Mouse (Mus musculus): Measurements from ENCODE around the gene Tnnt3.

Gene Tnnt3

DNA sequence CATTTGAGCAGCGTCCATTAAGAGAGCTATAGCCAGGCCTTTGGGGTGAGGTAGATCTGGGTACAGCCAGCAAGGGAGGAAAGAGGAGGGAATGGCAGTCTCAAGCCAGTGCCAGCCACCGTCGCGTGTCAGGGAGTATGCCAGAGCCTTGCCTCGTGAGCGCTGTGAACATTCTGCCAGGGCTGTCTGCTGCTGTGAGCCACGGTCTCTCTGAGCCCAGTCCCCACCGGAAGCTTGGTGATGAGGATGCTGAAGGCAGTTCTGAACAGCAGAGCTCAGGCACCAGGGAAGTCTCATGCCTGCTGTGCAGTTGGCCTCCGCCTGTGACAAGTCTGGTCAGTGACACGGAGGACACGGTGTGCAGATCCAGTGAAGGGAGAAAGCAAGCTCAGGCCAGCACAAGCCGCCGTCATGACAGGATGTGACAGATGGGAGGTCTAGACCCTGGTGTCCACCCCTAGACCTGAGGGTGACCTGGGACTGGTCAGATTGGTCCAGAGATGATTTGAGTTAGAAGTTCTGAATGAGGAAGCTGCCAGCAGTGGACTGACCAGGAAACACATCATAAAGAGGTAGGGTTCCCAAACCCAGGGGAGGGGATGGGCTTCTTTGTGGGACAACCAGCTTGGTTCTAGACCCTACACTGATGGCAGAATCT, 21.7 kb upstream of the Tnnt3 start:
- no peak for DNase-seq (ENCODE audit: low spot score)

DNA sequence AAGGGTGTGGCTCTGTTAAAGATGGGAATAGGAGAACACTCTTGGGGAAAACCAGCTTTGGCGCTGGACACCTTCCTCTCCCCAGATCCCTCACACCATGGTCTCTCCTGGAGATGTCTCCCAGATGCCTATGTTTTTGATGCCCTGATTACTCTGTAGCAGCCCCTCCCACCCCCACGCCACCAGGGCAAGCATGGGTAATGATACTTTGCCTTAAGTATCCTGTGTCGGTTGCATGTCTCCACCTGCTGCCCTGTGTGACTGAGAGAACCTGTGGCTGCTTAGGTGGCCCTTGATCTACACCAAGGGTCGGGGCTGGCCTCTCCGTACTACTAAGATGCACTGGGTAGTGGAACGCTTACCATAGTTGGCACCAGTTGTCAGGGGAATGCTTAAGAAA, 20.6 kb upstream of the Tnnt3 start:
- DNase-seq (ENCODE audit: low spot score) = no peak

DNA sequence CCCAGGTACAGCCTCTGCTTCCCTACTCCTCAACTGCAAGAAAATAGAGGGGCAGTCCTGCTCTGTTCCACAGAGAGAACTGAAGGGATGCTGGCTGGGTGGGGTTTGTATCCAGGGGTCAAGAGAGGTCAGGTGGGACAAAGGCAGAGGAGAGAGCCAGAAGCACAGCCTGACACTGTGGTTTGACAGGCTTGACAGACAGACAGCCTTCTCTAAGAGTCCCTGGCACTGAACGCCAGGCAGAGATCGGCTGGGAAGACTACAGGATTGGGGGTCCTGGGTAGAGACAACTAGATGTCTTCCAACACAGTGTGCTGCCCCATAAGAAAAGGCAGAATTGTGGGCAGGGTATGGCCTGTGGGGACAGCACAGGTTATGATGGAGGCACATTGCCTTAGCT, 20.1 kb upstream of the Tnnt3 start:
- no peak for DNase-seq (ENCODE audit: low spot score)

DNA sequence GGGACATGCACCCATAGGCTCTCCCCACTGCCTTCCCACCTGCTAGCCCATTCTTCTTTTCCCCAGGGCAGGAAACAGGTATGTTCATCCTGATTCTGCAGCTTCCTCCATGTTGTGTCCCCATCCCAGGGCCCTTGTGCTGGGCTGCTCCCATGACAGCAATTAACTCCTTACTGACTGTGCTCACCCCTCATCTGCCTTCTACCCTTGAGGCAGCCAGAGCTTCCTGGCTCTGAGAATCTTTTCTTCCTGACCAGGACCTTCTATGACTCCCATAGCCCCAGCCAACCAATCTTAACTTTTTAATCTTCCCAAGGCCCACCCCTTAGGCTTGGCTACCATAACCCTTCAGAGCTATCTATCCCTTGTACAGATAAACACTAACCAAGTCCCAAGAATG, 19.3 kb upstream of the Tnnt3 start:
- DNase-seq (ENCODE audit: low spot score) = no peak

DNA sequence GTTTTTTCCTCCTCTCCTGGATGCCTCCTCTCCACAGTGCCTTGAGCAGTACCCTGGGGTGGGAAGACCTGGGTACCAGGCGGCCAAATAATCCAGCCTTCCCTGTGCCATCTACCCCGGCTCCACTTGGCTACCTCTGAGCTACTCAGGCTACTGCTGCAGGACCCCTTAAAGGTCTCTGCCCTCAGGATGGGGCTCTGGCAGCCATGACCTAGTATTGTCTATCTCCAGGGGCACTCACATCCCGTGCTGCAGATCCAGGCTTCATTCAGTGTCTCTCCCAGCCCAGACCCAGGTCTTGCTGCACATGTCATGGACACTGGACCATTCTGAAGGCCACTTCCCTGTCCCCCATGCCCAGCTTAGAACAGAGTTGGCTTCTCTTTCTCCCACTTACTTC, 18.8 kb upstream of the Tnnt3 start:
- DNase-seq (ENCODE audit: low spot score) = no peak

DNA sequence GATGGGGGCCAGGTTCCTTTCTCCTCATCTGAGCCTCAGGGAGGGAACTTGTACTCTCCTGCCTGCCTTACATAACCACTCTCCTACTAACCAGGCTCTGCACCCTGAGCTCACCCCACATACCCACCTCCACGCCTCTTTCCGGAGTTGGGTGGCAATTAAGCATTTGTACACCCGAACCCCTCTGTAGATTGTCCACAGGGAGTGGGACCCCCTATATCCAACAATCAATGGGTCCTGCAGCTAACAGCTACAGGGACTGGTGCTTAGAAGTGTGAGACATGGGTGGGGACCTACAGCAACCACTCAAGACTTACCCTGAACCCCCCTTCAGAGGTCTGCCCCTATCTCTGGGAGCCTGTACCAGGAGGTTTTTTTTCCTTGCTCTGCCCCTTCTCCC, 18.0 kb upstream of the Tnnt3 start:
- DNase-seq (ENCODE audit: low spot score) = no peak

DNA sequence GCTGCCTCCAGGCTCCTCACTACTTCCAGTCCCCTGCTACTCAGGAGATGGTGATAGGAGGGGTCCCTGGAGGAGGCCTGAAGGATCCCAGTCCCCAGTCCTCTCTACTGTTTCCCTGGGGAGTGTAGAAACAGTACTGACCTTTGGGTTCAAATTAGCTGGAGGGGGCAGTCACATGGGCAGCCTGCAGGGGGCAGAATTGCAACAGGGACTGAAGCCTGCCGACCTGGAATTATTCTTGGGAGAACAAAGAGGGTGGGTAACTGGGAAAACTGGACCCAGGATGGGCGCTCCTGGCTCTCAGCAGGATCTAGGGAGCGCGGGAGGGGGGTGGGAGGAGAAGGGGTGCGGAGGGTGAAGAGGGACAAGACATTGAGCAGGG, 17.5 kb upstream of the Tnnt3 start:
- DNase-seq (ENCODE audit: low spot score) = no peak

DNA sequence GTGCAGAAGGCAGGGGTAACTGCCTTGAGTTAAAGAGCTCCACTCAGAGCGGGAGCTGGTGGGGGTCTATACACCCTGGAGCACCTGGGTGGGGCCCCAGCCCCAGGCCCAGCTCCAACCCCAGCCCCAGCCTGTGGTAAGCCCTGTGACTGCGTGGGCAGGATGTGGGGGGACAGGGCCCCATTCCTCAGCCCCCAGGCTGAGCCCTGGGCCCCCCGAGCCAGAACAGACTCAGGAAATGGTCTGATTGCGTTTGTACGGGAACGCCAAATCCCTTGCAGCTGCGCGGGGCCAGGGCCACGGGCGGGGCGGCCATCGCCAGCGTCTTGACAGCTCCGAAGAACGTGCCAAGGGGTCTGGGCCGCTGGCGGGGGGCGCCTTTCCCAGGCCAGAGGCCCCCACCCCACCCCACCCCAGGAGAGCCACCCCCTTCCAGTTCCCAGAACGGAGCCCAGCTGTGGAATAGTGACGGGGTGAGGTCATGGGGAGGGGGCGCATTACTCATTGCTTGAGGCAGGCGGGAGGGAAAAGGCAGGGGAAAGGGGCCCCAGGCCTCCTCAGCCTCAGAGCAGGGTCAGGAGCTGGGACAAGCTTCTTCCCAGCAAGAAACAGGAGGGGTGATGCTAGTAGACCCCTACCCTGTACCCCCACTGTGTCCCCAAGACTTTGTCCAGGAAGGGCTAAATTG, 16.9 kb upstream of the Tnnt3 start:
- no peak for DNase-seq (ENCODE audit: low spot score)

DNA sequence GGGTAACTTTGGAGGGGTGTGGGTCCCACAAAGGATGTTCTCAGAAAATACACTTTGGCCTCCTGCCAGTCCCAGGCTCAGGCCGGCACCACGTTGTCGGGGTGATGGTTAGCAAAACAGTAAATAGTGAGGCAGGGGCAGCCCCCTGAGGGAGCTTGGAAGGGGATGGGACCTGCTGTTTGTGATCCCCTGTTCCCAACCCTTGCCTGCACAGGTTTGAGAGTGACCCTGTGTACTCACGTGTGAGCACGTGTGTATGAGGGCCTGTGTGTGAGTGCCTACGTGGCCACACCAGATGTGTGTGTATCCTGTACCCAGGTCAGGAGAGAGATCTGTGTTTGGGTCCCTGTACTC, 16.4 kb upstream of the Tnnt3 start:
- no peak for DNase-seq (ENCODE audit: low spot score)

DNA sequence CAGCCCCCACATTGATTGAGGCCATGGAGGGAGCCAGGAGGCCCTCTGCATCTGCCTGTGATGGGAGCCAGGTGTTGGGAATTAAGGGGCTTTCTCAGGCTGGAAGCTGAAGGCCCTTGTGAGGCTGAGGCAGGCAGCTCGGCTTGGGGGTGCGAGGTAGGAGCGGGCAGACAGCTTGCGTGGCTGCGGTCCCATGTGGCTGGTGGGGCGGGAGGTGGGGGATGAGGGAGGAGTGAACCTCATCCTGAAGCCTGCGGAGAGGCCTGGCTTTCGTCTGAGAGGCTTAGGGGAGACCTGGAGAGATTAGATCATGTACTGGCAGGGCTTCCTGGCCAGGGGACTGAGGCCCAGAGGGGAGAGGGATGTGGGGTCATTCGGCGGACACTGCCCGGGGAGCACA, 15.5 kb upstream of the Tnnt3 start:
- DNase-seq (ENCODE audit: low spot score) = no peak

DNA sequence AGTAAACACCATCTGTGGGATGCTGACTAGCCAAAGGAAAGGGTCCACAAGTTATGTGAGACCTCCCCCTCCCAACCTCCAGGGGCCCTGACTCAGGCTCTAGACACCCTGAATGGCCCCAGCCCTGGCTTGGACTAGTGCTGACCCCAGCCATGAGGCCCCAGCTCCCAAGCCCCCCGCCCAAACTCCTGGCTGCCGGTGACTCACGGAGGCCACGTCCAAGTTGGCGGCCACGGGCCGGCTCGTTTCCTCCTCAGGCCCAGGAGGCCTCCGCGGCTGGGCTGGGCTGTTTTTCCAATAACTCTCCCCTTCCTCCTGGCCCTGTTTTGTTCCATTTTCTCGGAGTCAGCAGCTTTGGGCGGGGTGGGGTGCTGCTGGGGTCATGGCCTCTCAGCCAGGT, 13.9 kb upstream of the Tnnt3 start:
- DNase-seq (ENCODE audit: low spot score) = no peak

DNA sequence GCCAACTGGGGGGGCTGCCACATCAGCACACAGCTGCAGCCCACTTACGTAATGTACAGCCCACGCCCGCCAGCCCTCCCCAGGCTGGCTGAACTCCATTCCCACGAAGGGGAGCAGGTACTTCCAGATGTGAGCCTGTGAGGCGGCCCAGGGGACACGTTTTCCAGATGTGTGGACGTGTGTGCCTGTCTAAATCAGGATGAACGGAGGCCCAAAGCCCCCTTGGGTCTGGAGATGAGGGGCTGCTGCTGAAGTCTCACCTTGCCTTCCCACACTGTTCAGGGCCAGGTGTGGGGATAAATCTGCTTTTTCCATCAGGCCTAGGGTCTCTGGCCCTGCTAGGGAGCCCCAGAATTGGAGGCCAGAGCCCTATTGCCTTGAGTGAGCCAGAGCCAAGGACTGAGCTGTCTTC, 11.9 kb upstream of the Tnnt3 start:
- DNase-seq (ENCODE audit: low spot score) = no peak

DNA sequence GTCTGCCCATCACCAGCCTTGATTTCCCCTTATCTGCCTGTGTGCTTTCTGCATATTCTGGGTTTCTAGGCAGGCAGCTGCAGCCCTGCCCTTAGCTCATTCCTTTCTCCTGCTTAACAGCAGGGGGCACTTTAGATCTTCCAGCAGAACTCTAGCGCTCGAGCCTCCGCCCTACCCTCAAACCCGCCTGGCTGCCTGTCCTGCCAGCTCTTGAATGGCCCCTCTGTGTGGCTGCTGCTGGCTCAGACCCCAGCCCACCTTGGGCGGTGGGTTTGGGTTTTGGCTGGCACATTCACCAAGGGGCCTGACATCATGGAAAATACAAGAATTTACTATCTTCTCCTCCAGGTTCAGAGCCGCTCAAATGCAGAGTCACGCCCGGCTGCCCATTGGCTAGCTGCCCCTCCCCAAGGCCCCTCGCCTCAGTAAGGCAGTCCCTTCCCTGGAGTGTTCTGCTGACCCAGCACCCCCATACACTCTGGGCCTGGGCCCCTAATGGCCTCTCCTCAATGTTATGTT, 11.2 kb upstream of the Tnnt3 start:
- no peak for DNase-seq (ENCODE audit: low spot score)

DNA sequence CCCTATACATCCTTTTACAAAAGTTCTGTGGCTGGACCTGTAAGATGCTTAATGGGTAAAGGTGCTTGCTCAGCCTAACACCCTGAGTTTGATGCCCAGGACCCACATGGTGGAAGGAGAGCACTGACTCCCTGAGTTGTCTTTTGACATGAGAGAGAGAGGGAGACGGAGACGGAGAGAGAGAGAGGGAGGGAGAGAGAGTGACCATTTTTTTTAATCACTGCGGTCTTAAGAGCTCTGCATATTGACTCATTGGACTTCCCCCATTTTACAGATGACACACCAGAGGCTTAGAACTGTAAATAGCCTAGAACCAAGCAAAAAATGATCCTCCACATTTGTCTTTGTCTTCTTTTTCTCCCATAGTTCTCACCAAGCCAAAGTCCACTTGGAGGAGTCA, 10.6 kb upstream of the Tnnt3 start:
- no peak for DNase-seq (ENCODE audit: low spot score)

DNA sequence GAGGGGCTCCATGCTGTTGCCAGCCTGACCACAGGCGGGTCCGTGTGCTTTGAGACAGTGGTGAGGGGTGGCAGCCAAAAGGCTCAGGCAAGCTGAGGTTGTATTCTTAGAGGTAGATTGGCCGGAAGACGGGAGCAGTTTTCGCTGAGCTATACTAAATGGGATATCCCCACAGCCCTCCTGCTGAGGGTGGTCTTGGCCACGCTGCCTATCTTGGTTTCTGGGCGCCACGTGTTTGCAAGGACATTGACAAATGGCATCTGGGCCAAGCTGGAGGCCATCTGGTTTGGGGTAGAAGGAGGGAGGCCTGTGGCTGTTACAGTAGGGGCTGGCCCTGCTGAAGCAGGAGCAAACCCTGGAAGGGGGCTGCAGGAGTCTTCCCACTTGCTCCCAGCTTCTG, 5.1 kb upstream of the Tnnt3 start:
- DNase-seq (ENCODE audit: low spot score) = no peak

DNA sequence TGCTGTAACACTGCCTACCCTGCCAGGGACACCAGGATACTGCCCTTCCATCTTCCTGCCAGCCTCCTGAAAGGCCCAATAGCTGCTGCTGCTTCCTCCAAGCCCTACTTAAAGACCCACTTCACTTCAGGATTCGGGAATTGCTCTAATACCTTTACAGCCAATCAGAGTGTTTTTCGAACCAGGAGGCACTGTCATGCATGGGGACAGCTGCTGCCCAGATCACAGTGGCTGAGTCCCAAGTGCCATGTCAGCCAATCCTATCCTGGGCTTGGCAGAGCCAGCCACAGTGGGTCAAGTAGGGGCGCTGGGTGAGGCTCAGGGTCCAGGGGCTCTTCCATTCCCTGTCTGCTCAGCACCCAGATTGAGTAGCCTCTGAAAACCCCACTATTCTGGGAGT, 2.5 kb upstream of the Tnnt3 start:
- no peak for DNase-seq (ENCODE audit: low spot score)

DNA sequence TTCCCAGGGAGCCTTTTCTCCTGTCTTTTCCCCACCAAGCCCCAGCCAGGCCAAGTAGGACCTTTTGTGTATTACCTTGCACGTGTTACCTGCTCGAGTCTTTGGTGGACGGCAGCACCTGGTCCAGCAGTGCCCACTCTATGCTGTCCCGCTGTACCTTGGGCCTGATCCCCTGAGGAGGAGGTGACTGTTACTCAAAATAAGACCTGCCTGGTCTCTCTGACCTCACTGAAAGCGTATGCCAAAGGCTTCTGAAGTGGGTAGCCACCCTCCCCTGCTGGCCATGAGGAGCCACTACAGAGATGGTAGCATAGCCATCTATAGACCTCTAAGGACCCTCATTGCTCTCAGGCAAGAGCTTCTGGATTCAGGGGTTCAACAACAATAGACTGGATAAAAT, 1.8 kb upstream of the Tnnt3 start:
- DNase-seq (ENCODE audit: low spot score) = no peak

DNA sequence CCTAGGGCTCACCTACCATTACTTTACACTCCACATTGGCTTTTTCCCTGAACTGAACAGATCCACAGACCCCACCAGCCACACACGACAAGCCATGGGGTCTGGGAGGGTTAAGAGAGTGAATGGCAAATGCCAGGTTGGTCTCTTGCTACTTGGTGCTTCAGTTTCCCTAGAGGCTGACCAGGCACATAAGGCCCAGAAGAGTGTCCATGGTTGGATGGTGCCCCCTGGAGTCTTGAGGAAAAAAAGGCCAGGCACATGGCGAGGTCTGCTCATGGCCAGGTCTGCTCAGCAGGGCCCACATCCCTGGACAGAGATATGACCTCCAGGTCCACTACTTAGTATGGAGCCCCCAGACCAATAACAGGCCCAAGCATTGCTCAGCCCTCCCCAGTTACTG, 861 bp upstream of the Tnnt3 start:
- DNase-seq (ENCODE audit: low spot score) = no peak

DNA sequence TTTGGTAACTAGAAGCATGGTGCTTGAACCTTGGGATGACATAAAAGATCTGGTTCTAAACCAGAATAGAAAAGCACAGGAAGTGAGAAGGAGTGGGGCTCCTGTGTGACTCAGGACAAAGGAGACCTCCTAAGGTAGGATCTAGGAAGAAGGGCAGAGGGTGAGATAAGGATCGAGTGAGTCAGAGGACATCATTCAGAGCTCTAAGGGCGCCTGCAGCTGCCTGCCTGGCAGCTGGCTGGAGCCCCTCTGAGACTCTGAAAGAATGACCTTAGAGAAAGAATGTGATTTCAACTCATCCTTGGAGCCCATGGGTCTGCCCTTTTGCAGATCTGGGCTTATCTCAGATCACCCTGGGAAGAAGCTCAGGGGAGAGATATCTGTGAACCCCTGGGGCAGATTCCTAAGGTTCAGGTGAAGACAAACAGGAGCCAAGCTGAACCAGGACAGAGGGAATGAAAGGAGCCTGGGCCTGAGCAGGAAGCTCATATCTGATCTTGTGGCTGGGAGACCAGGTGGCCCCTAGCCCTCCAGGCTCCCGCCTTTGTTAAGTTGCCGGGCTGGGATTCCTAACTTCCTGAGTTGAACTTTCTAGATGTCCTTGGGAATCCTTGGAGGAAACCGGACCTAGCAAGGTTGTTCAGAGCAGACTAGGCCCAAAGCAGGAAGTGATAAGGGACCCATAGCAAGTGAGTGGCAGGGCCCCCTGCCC, 530 bp downstream of the Tnnt3 start:
- no peak for DNase-seq (ENCODE audit: low spot score)

DNA sequence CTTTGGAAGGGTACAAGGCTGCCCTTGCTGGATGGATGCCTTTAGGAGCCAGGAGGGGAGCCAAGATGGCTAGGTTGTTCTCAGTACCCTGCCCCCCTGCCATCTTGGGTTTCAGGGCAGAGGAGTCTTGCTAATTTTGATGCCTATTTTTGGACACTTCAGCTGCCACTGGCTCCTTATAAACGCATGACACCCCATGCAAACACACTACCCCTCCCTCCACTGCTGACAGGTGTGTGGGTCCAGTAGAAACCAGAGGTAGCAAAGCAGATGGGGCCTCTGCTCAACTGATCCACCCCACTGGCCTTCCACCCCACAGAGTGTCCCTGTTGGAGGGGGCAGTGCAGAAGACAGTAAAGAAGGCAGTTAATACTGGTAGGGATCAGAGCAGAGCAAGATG, 1.4 kb downstream of the Tnnt3 start:
- DNase-seq (ENCODE audit: low spot score) = no peak

DNA sequence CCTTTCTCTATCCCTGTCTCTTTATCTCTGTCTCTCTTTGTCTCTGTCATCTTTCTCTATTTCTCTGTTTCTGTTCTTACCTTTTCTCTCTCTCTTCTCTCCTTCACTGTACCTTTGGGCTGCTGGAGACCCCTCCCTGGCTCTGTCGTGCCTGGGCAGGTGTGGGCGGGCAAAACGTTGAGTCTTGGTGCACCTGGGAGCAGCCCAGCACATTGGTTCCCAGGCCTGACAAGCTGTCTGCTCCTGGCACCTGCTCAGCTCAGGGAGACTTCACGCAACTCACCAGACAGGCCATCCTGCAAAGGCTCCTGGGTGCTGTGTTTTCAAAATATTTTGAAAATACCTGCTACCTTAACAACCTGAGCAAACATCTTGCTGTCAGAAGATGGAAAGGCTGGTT, 4.6 kb downstream of the Tnnt3 start:
- DNase-seq (ENCODE audit: low spot score) = no peak

DNA sequence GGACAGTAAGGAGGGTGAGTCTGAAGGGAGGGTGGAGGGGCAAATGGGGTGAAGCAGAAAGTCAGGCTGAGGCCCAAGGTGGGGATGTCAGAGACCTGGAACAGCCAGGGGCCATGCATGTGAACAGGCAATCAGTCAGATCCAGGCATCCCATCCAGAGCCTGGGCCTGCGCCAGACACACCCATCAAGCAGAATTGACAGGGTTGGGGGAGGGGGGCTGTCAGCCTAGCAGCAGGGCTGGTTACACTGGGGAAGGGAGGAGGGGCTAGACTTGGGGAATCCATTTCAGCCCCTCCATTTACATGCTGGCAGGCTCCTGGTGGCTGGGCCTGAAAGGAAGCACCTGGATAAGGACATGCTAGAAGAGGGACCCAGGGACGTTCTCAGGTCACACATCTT, 7.3 kb downstream of the Tnnt3 start:
- no peak for DNase-seq (ENCODE audit: low spot score)

DNA sequence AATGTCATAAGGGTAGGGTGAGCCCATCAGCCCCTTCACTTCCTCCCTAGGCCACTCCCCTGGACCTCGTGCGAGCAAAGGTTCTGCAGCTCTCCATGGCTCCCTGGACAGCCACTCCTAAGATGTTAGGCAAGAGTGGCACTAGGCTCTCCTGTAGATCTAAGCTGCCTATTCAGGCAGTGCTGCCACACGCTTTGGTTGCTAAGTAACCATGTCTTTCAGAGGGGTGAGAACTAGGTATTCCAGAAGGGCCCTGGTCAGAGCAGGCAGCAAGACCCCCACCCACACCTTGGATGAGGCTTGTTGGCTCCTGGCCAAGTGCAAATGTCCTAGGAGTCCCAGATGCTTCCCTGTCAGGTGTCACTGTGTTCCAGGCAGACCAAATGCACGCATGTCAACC, 7.9 kb downstream of the Tnnt3 start:
- no peak for DNase-seq (ENCODE audit: low spot score)

DNA sequence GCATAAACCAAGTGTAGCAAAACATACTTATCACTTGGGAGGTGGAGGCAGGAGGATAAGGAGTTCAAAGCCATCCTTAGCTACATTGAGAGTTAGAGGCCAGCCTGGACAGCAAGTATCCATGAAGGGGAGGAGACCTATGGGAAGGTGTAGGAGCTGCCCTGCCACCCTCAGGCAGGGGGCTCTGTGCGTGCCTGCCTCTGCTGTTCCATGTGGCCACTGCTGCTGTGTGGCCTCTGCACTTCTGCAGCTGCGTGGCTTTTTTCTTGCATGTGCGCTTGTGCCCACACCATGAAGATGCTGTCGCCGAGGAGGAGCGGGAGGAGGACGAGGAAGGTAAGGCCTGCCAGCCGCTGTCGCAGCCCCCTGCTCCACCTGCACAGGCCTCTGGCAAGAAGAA, 8.8 kb downstream of the Tnnt3 start:
- no peak for DNase-seq (ENCODE audit: low spot score)
